Mouse (Mus musculus) heart, embryonic 12.5 days (tissue): ENCODE results near the gene Gcnt3. TPM values are rescaled to one million over a fixed set of nuclear protein-coding genes. Genes with fewer than 3 reads are reported as not detected.

ENCODE experiments used
- ATAC-seq: fragments of 200-750 bp; cut with Nextera tagmentation; 2 replicates; pipeline ENCODE4 v1.8.0; 2017; ENCODE audit warnings: moderate TSS enrichment, moderate library complexity; ENCODE audit not compliant: insufficient number of reproducible peaks, low FRiP score
- H3K27ac ChIP-seq: fragments of 300-500 bp; sonication (generic); 2 replicates; pipeline ENCODE4 v1.5.1; 2016; ENCODE audit warnings: mild to moderate bottlenecking, moderate library complexity; ENCODE audit not compliant: poor library complexity, severe bottlenecking
- H3K27me3 ChIP-seq: fragments of 300-500 bp; sonication (generic); replicated peaks from 2 replicates; pipeline ENCODE4 v1.6.1; 2016; ENCODE audit warnings: mild to moderate bottlenecking, moderate library complexity
- H3K36me3 ChIP-seq: fragments of 300-500 bp; sonication (generic); 2 replicates; pipeline ENCODE4 v1.6.1; 2016; ENCODE audit warnings: mild to moderate bottlenecking, moderate library complexity
- H3K4me1 ChIP-seq: fragments of 300-500 bp; sonication (generic); replicated peaks from 2 replicates; pipeline ENCODE4 v1.6.1; 2016; ENCODE audit warnings: mild to moderate bottlenecking
- H3K4me2 ChIP-seq: fragments of 300-500 bp; sonication (generic); 2 replicates; pipeline ENCODE4 v1.6.1; 2016; ENCODE audit warnings: mild to moderate bottlenecking, moderate library complexity
- H3K4me3 ChIP-seq: fragments of 300-500 bp; sonication (generic); 2 replicates; pipeline ENCODE4 v1.5.1; 2016; ENCODE audit warnings: mild to moderate bottlenecking
- H3K9ac ChIP-seq: fragments of 300-500 bp; sonication (generic); 2 replicates; pipeline ENCODE4 v1.6.1; 2016; ENCODE audit warnings: mild to moderate bottlenecking, moderate library complexity
- H3K9me3 ChIP-seq: fragments of 300-500 bp; sonication (generic); replicated peaks from 2 replicates; pipeline ENCODE4 v1.6.1; 2016; ENCODE audit warnings: mild to moderate bottlenecking, moderate library complexity
- WGBS: fragments of 180-500 bp; shearing (Covaris S2); methylation state at CpG from one replicate; pipeline ENCODE4 v1.1.7; 2016; 5-methylcytosine and 5-hydroxymethylcytosine counted together
- polyA plus RNA-seq: library from polyadenylated mRNA; unstranded; fragments of >200 nt; fragmentation: Nextera tagmentation; extraction: Ambion mirVana; gene quantifications from 2 replicates; pipeline ENCODE4 v1.2.1, GENCODE M21; 2016

Gene Gcnt3
- polyA plus RNA-seq, result not detected in 2 replicates

GRCm38 (mm10) chr9:70037988-70038387 lies at the start of gene Gcnt3:
Gcnt3 (minus strand) TSS chr9:70038088.
- no peak for ATAC-seq
- Histone ChIP-seq H3K27me3 (0 out of 2 replicates have a peak, but pooled peaks cover 3% of the 10 kb centered on the region), H3K27ac (no peak within 1 kb of the TSS), H3K4me1 (0 out of 2 replicates have a peak, but pooled peaks cover 5% of the 10 kb centered on the region), H3K4me2 (no peak within 1 kb of the TSS), H3K4me3 (no peak within 1 kb of the TSS), H3K9ac (no peak within 1 kb of the TSS), H3K9me3 (peaks cover 3% of the 10 kb centered on the region; the same call in 1 of the 2 replicates), H3K36me3 (no peaks in the 10 kb centered on the region)
- 71% methylated on average over 7 of the region's 7 CpGs for WGBS

- 71% methylated on average over 5 of the region's 5 CpGs for whole genome bisulfite sequencing
- H3K27me3 ChIP-seq, result no peaks in the 10 kb centered on the region
- no peak for ATAC-seq
Observed at GRCm38 (mm10) chr9:70087379-70087778, 49.5 kb upstream of the Gcnt3 start.

DNA sequence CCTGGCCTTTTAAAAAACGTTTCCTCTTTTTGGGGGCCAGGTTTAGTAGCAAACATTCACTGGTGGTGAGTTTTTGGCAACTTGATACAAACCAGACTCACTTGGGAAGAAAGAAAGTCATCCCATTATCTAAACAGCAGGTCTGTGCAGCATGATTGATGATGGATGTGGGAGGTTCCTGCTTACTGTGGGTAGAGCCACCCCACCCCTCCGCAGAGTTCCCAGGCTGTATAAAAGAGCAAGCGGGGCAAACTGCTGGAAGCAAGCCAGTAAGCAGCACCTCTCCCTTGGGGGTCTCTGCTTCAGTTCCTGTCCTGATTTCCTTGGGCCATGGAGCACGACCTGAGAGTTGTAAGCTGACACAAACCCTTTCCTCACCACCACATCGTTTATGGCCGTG lies 48.2 kb upstream of the Gcnt3 start:
- H3K27me3 ChIP-seq, result no peaks in the 10 kb centered on the region
- 0 out of 2 replicates have a peak, but pooled peaks cover 5% of the 10 kb centered on the region for H3K9me3 ChIP-seq
- 0 out of 2 replicates have a peak, but pooled peaks cover 6% of the 10 kb centered on the region for H3K4me1 ChIP-seq
- H3K9ac ChIP-seq, result no peak overlapping the region
- H3K4me2 ChIP-seq, result no peak overlapping the region
- H3K27ac ChIP-seq, result no peak overlapping the region
- no peak overlapping the region for H3K4me3 ChIP-seq
- no peak for ATAC-seq
- 26% methylated on average over 6 of the region's 6 CpGs for WGBS
- H3K36me3 ChIP-seq, result 0 out of 2 replicates have a peak, but pooled peaks cover 2% of the 10 kb centered on the region

More at GRCm38 (mm10) chr9:70087379-70087778, 49.5 kb upstream of the Gcnt3 start:
- Histone ChIP-seq H3K4me2 (no peak overlapping the region), H3K36me3 (0 out of 2 replicates have a peak, but pooled peaks cover 4% of the 10 kb centered on the region), H3K4me1 (0 out of 2 replicates have a peak, but pooled peaks cover 6% of the 10 kb centered on the region), H3K9ac (no peak overlapping the region), H3K27ac (no peak overlapping the region), H3K9me3 (0 out of 2 replicates have a peak, but pooled peaks cover 5% of the 10 kb centered on the region), H3K4me3 (no peak overlapping the region)

- H3K9me3 ChIP-seq, result 0 out of 2 replicates have a peak, but pooled peaks cover 5% of the 10 kb centered on the region
- 0 out of 2 replicates have a peak, but pooled peaks cover 6% of the 10 kb centered on the region for H3K4me1 ChIP-seq
- H3K27me3 ChIP-seq, result no peaks in the 10 kb centered on the region
- no peak for ATAC-seq
- H3K4me3 ChIP-seq, result no peak overlapping the region
- H3K36me3 ChIP-seq, result no peaks in the 10 kb centered on the region
- H3K9ac ChIP-seq, result no peak overlapping the region
- H3K27ac ChIP-seq, result no peak overlapping the region
- WGBS, result 56% methylated on average over 11 of the region's 11 CpGs
- no peak overlapping the region for H3K4me2 ChIP-seq
Observed at GRCm38 (mm10) chr9:70084107-70084506, 46.2 kb upstream of the Gcnt3 start.

GRCm38 (mm10) chr9:70082357-70083204 lies 44.7 kb upstream of the Gcnt3 start:
- 59% methylated on average over 25 of the region's 25 CpGs for WGBS
- H3K4me2 ChIP-seq, result no peak overlapping the region

GRCm38 (mm10) chr9:70081767-70082166 lies 43.9 kb upstream of the Gcnt3 start:
- H3K4me1 ChIP-seq, result no peaks in the 10 kb centered on the region
- WGBS, result 89% methylated on average over 7 of the region's 7 CpGs
- H3K27ac ChIP-seq, result no peak overlapping the region
- H3K9me3 ChIP-seq, result 0 out of 2 replicates have a peak, but pooled peaks cover 5% of the 10 kb centered on the region
- no peaks in the 10 kb centered on the region for H3K36me3 ChIP-seq
- no peaks in the 10 kb centered on the region; the same call in 1 of the 2 replicates for H3K27me3 ChIP-seq
- ATAC-seq, result no peak
- H3K4me2 ChIP-seq, result no peak overlapping the region
- H3K4me3 ChIP-seq, result no peak overlapping the region
- H3K9ac ChIP-seq, result no peak overlapping the region

More at GRCm38 (mm10) chr9:70082357-70083204, 44.7 kb upstream of the Gcnt3 start:
- Histone ChIP-seq H3K4me1 (no peaks in the 10 kb centered on the region), H3K27me3 (no peaks in the 10 kb centered on the region), H3K9me3 (0 out of 2 replicates have a peak, but pooled peaks cover 5% of the 10 kb centered on the region), H3K4me3 (no peak overlapping the region), H3K27ac (no peak overlapping the region), H3K36me3 (no peaks in the 10 kb centered on the region), H3K9ac (no peak overlapping the region)
- no peak for ATAC-seq

GRCm38 (mm10) chr9:70080976-70081375 lies 43.1 kb upstream of the Gcnt3 start:
- Histone ChIP-seq H3K27me3 (no peaks in the 10 kb centered on the region; the same call in 1 of the 2 replicates), H3K27ac (no peak overlapping the region), H3K9me3 (0 out of 2 replicates have a peak, but pooled peaks cover 5% of the 10 kb centered on the region), H3K4me1 (no peaks in the 10 kb centered on the region), H3K36me3 (no peaks in the 10 kb centered on the region), H3K9ac (no peak overlapping the region), H3K4me3 (no peak overlapping the region), H3K4me2 (no peak overlapping the region)
- ATAC-seq, result no peak
- 68% methylated on average over 2 of the region's 2 CpGs for WGBS

- 0 out of 2 replicates have a peak, but pooled peaks cover 5% of the 10 kb centered on the region for H3K9me3 ChIP-seq
- H3K36me3 ChIP-seq, result no peaks in the 10 kb centered on the region
- no peak overlapping the region for H3K9ac ChIP-seq
- no peak overlapping the region for H3K27ac ChIP-seq
- H3K4me2 ChIP-seq, result no peak overlapping the region
- 86% methylated on average over 9 of the region's 9 CpGs for WGBS
- no peaks in the 10 kb centered on the region for H3K4me1 ChIP-seq
- H3K27me3 ChIP-seq, result peaks cover 6% of the 10 kb centered on the region; the same call in 1 of the 2 replicates
- no peak overlapping the region for H3K4me3 ChIP-seq
- ATAC-seq, result no peak
Observed at GRCm38 (mm10) chr9:70080027-70080800, 42.3 kb upstream of the Gcnt3 start.

DNA sequence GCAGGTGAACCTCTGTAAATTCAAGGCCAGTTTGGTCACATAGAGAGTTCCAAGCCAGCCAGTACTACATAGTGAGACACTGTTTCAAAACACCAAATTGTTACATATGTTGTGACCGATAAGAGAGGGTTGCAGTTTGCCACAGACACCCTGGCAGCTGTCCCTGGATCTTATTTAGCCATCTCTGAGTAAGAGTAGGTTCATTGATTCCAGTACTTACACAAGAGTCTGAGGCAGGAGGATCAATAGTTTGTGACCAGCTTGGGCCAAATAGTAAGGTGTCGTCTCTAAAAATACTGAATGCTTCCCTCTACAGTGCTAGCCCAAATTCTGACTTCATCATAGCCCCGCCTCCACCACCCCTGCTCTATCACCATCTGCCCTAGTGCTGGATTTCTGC lies 40.1 kb upstream of the Gcnt3 start:
- Histone ChIP-seq H3K9ac (no peak overlapping the region), H3K9me3 (no peaks in the 10 kb centered on the region), H3K27ac (no peak overlapping the region), H3K4me3 (no peak overlapping the region), H3K27me3 (peaks cover 6% of the 10 kb centered on the region; the same call in 1 of the 2 replicates), H3K4me1 (no peaks in the 10 kb centered on the region), H3K36me3 (no peaks in the 10 kb centered on the region), H3K4me2 (no peak overlapping the region)
- no peak for ATAC-seq
- WGBS, result 83% methylated on average over 3 of the region's 3 CpGs

DNA sequence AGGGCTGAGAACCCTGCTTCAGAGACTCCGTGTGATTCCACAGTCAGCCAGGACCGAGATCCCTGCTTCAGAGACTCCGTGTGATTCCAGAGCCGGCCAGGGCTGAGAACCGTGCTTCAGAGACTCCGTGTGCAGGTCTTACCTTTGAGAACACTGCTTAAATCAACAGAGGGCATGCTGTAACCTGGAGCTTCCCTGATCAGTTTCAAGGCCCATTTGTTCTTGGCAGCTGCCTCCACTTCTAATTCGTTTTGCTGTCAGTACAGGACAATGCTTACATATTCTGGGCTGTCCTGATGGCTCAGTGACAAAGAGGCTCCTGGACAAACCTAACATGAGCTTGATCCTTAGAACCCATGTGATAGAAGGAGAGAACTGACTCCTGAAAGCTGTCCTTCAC lies 39.3 kb upstream of the Gcnt3 start:
- Histone ChIP-seq H3K27me3 (peaks cover 6% of the 10 kb centered on the region; the same call in 1 of the 2 replicates), H3K4me1 (no peaks in the 10 kb centered on the region), H3K9me3 (no peaks in the 10 kb centered on the region), H3K9ac (no peak overlapping the region), H3K4me2 (no peak overlapping the region), H3K4me3 (no peak overlapping the region), H3K36me3 (no peaks in the 10 kb centered on the region), H3K27ac (no peak overlapping the region)
- 73% methylated on average over 7 of the region's 7 CpGs for WGBS
- ATAC-seq, result no peak
